Mouse (Mus musculus): ENCODE measurements at regions not wholly inside any gene's neighbourhood (a gene's known extent, or its start where the extent isn't known, plus 50 kb on each side); places are given as distances from the start of the nearest gene placed in this dataset.

- no peak for DNase-seq
- Histone ChIP-seq H3K4me3 (no peak overlapping the region), H3K27ac (no peak overlapping the region)
- TF ChIP-seq CTCF (IDR thresholded peaks at IDR 0.05), result no peak
- intact Hi-C loops (cut with DNase I), result no loop called here
Measured at GRCm38 (mm10) chr1:151263372-151263771, 53.4 kb downstream of the Gm47996 start.

GRCm38 (mm10) chr1:151263830-151264229 is 53.9 kb downstream of the Gm47996 start:
- no peak overlapping the region for H3K27ac ChIP-seq
- no peak for TF ChIP-seq CTCF (IDR thresholded peaks at IDR 0.05)

GRCm38 (mm10) chr1:151264789-151265188 is 54.9 kb downstream of the Gm47996 start:
- H3K4me3 ChIP-seq, result no peak overlapping the region
- TF ChIP-seq CTCF (IDR thresholded peaks at IDR 0.05), result no peak
- intact Hi-C loops (cut with DNase I), result no loop called here
- H3K27ac ChIP-seq, result no peak overlapping the region
- no peak for DNase-seq

More at GRCm38 (mm10) chr1:151263830-151264229, 53.9 kb downstream of the Gm47996 start:
- DNase-seq, result no peak
- intact Hi-C loops (cut with DNase I), result no loop called here
- no peak overlapping the region for H3K4me3 ChIP-seq

- no peak for TF ChIP-seq CTCF (IDR thresholded peaks at IDR 0.05)
- no peak for DNase-seq
- Histone ChIP-seq H3K4me3 (no peak overlapping the region), H3K27ac (no peak overlapping the region)
- intact Hi-C loops (cut with DNase I), result no loop called here
Measured at GRCm38 (mm10) chr1:151265590-151265989, 55.7 kb downstream of the Gm47996 start.

GRCm38 (mm10) chr1:151266703-151267102 is 56.8 kb downstream of the Gm47996 start:
- Histone ChIP-seq H3K27ac (no peak overlapping the region), H3K4me3 (no peak overlapping the region)
- intact Hi-C loops (cut with DNase I), result no loop called here
- DNase-seq, result no peak
- no peak for TF ChIP-seq CTCF (IDR thresholded peaks at IDR 0.05)

- intact Hi-C loops (cut with DNase I), result no loop called here
- H3K4me3 ChIP-seq, result no peak overlapping the region
- no peak for DNase-seq
- peak overlapping the region; percentile 35; the same call in 1 of the 2 replicates for H3K27ac ChIP-seq
- no peak for TF ChIP-seq CTCF (IDR thresholded peaks at IDR 0.05)
Measured at GRCm38 (mm10) chr1:151270691-151271090, 60.8 kb downstream of the Gm47996 start.

GRCm38 (mm10) chr1:151274306-151274705 is 64.4 kb downstream of the Gm47996 start:
- no peak overlapping the region for H3K27ac ChIP-seq
- no peak for TF ChIP-seq CTCF (IDR thresholded peaks at IDR 0.05)
- intact Hi-C loops (cut with DNase I), result no loop called here
- DNase-seq, result no peak
- no peak overlapping the region for H3K4me3 ChIP-seq

- intact Hi-C loops (cut with DNase I), result no loop called here
Measured at GRCm38 (mm10) chr1:151275581-151275980, 65.7 kb downstream of the Gm47996 start.

GRCm38 (mm10) chr1:151279955-151280354 is 64.3 kb upstream of the Ivns1abp start:
- intact Hi-C loops (cut with DNase I), result no loop called here
- DNase-seq, result no peak
- no peak for TF ChIP-seq CTCF (IDR thresholded peaks at IDR 0.05)
- no peak overlapping the region for H3K27ac ChIP-seq
- H3K4me3 ChIP-seq, result no peak overlapping the region

More at GRCm38 (mm10) chr1:151275581-151275980, 65.7 kb downstream of the Gm47996 start:
- no peak for TF ChIP-seq CTCF (IDR thresholded peaks at IDR 0.05)
- DNase-seq, result no peak
- H3K4me3 ChIP-seq, result no peak overlapping the region
- no peak overlapping the region for H3K27ac ChIP-seq

GRCm38 (mm10) chr1:151285045-151285444 is 59.2 kb upstream of the Ivns1abp start:
- no peak for DNase-seq
- TF ChIP-seq CTCF (IDR thresholded peaks at IDR 0.05), result no peak
- Histone ChIP-seq H3K4me3 (no peak overlapping the region), H3K27ac (no peak overlapping the region)
- intact Hi-C loops (cut with DNase I), result no loop called here

- Histone ChIP-seq H3K4me3 (peak overlapping the region; percentile 49), H3K27ac (peak overlapping the region; percentile 50)
- intact Hi-C loops (cut with DNase I), result no loop called here
- no peak for TF ChIP-seq CTCF (IDR thresholded peaks at IDR 0.05)
- peak; percentile 38 for DNase-seq
Measured at GRCm38 (mm10) chr1:151287451-151287850, 56.8 kb upstream of the Ivns1abp start.

GRCm38 (mm10) chr1:151289061-151289460 is 55.2 kb upstream of the Ivns1abp start:
- no peak for DNase-seq
- no peak overlapping the region for H3K4me3 ChIP-seq
- intact Hi-C loops (cut with DNase I), result no loop called here
- no peak overlapping the region for H3K27ac ChIP-seq
- TF ChIP-seq CTCF (IDR thresholded peaks at IDR 0.05), result no peak

- no peak overlapping the region for H3K4me3 ChIP-seq
- H3K27ac ChIP-seq, result no peak overlapping the region
- no peak for TF ChIP-seq CTCF (IDR thresholded peaks at IDR 0.05)
- no peak for DNase-seq
- intact Hi-C loops (cut with DNase I), result no loop called here
Measured at GRCm38 (mm10) chr1:151289493-151290258, 54.6 kb upstream of the Ivns1abp start.
